Mouse (Mus musculus) activated CD4-positive, CD25-positive, alpha-beta regulatory T cell (primary cell): ENCODE results near the gene Nebl. TPM values are rescaled to one million over a fixed set of nuclear protein-coding genes. Genes with fewer than 3 reads are reported as not detected.

ENCODE experiments used
- polyA plus RNA-seq, 2 experiments: library from polyadenylated mRNA; unstranded; fragments of 100-300 nt; shearing (Covaris generic); gene quantifications; one replicate each; pipeline ENCODE4 v1.2.1; 2017

The Nebl gene
- polyA plus RNA-seq: 1 to 10 TPM; 2.1 to 5.4 TPM

GRCm38 (mm10) chr2:17730957-17731830 lies at the start of gene Nebl:
Gene Nebl (minus strand): TSS chr2:17731464.

